Mouse (Mus musculus) megakaryocyte, embryonic 14.5 days (primary cell): ENCODE results near the gene Id1.

Experiments used
- FLI1 ChIP-seq: IDR thresholded peaks from 2 replicates; pipeline ENCODE4 v1.6.1; 2012; ENCODE audit warnings: low read length, inconsistent platforms, mixed read lengths
- GATA1 ChIP-seq: IDR thresholded peaks from 3 replicates; pipeline ENCODE4 v1.6.1; 2012; ENCODE audit warnings: mixed read lengths, low read length, inconsistent platforms, borderline replicate concordance

DNA sequence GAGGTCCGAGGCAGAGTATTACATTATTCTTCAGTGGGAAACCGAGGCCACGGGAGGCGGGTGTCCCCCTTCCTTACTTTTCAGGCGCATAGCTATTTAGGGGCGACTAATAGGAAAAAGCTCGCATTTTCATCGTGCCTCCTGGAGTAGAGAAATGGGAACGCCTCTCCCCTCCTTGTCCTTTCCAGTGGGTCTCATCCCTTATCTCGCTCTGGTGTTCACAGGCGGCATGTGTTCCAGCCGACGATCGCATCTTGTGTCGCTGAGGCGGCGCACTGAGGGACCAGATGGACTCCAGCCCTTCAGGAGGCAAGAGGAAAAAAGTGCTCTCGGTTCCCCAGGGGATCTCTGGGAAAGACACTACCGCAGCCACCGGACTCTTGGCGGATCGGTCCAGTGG is 697 bp downstream of the Id1 start:
- TF ChIP-seq GATA1 (no peak), FLI1 (no peak)
